Mouse (Mus musculus): Measurements from ENCODE around the gene Pltp. TPM values are rescaled to one million over a fixed set of nuclear protein-coding genes. Genes with fewer than 3 reads are reported as not detected.

Gene Pltp
- 5.5 TPM for total RNA-seq (2023)

GRCm38 (mm10) chr2:164857101-164857821 is at the start of gene Pltp:
TSS of gene Pltp (minus strand) at chr2:164857711.

GRCm38 (mm10) chr2:164879228-164879567 is 21.7 kb upstream of the Pltp start, which contains the start of gene Pcif1:
TSS of gene Pcif1 (plus strand) at chr2:164879304.

GRCm38 (mm10) chr2:164833314-164833959 is 24.1 kb downstream of the Pltp start, which contains the start of gene Neurl2:
TSS of gene Neurl2 (minus strand) at chr2:164833456.

GRCm38 (mm10) chr2:164832748-164833301 is 24.7 kb downstream of the Pltp start, which contains the start of gene Ctsa:
TSS of gene Ctsa (plus strand) at chr2:164832873.

GRCm38 (mm10) chr2:164828437-164828836 is 29.1 kb downstream of the Pltp start, which contains the start of gene Spata25:
TSS of gene Spata25 (minus strand) at chr2:164828537.

DNA sequence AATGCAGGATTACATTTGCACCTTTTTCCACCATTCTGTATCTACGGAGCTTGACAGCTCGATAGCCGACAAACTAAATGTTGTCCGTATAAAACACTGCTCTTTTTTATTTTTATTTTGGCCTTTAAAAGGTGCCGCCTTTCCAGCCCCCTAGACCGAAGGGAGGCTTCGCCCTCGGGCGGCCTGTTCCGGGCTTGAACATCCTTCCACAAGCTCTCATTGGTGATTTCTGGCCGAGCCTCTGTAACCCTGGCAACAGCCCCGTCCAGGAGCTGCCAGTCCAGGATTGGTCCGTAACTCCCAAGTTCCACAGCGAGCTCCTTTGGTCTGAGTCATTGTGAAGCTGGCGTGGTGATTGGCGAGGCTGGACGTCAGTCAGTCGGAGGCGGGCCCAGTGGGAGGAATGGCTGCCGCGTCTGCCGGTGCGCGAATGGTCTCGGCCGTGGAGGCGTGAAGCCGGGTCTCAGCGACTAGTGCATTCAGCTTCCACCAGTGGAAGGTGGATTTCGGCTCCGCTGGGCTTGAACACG is 34.8 kb downstream of the Pltp start, which contains the start of gene Zswim1:
Zswim1 (plus strand) TSS at position 51 of the 530 bp plus-strand sequence.

DNA sequence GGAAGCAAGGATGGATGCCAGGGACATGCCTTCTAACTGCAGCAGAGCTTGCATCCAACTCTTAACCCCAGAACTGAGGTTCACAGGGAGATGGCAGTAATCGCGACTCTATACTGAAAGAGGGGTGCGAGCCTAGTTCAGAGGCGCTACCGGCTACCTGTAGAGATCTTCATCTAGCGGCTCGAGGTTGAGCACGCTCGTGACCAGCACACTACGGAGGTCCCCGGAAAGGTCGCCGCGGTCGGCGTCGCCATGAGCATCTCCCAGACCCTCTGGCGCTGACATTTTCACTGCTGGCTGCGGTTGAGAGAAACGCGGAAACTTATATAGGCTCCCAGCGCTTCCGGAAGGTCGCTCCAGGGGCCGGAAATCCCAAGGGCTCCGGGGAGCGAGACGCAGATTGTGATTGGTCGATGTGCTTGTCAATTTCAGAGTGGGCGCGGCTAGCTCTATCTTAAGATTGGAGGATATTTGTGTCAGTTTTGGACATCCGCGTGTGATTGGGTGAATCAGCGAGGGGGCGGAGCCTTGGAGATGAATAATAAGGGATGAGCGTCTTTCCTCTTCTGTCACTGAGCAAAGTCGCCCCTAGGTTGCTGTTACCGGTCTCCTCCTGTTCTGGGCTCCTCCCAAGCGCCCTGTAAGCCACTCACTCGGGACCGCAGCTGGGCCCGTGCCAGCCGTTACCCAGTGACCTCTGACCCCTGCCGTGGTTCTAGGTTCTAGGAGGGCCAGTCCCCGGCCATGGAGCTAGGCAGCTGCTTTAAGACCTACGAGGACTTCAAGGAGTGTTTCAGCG is 52.8 kb downstream of the Pltp start, which contains the start of the genes Acot8 and Zswim3:
Acot8 (minus strand) TSS at position 350 of the 799 bp plus-strand sequence.
Zswim3 (plus strand) TSS at position 566 of the 799 bp plus-strand sequence.

Other genes with a start within 250 kb of the Pltp start
- gene Wfdc6b, start 244.2 kb downstream of the Pltp start, total RNA-seq (2023) = not detected
- gene Wfdc8, start 244.1 kb downstream of the Pltp start, total RNA-seq (2023) = not detected
- not detected for gene Wfdc16, start 218.9 kb downstream of the Pltp start, total RNA-seq (2023)
- not detected for gene Wfdc10, start 201.7 kb downstream of the Pltp start, total RNA-seq (2023)
- not detected for gene Wfdc9, start 201.1 kb downstream of the Pltp start, total RNA-seq (2023)
- gene Wfdc11, start 183.6 kb downstream of the Pltp start, total RNA-seq (2023) = not detected
- not detected for gene Wfdc13, start 172.6 kb downstream of the Pltp start, total RNA-seq (2023)
- gene Spint4, start 159.2 kb downstream of the Pltp start, total RNA-seq (2023) = not detected
- gene Spint5, start 142.4 kb downstream of the Pltp start, total RNA-seq (2023) = not detected
- gene Wfdc3, start 111.8 kb downstream of the Pltp start, total RNA-seq (2023) = not detected
- gene Dnttip1, start 111.7 kb downstream of the Pltp start, total RNA-seq (2023) = 43.0 TPM
- not detected for gene Ube2c, start 87.8 kb downstream of the Pltp start, total RNA-seq (2023)
- not detected for gene Tnnc2, start 77.7 kb downstream of the Pltp start, total RNA-seq (2023)
- 0.70 TPM for gene Snx21, start 71.9 kb downstream of the Pltp start, total RNA-seq (2023)
- gene Acot8, start 52.8 kb downstream of the Pltp start, total RNA-seq (2023) = 60.3 TPM
- gene Zswim3, start 52.6 kb downstream of the Pltp start, total RNA-seq (2023) = 3.5 TPM
- 7.7 TPM for gene Zswim1, start 35.0 kb downstream of the Pltp start, total RNA-seq (2023)
- gene Spata25, start 29.2 kb downstream of the Pltp start, total RNA-seq (2023) = not detected
- 133 TPM for gene Ctsa, start 24.8 kb downstream of the Pltp start, total RNA-seq (2023)
- 1.7 TPM for gene Neurl2, start 24.3 kb downstream of the Pltp start, total RNA-seq (2023)
- gene Pcif1, start 21.6 kb upstream of the Pltp start, total RNA-seq (2023) = 117 TPM
- 54.1 TPM for gene Zfp335, start 54.0 kb upstream of the Pltp start, total RNA-seq (2023)
- gene Mmp9, start 83.1 kb upstream of the Pltp start, total RNA-seq (2023) = 1.3 TPM
- gene Slc12a5, start 103.1 kb upstream of the Pltp start, total RNA-seq (2023) = 0.46 TPM
- gene Ncoa5, start 177.2 kb upstream of the Pltp start, total RNA-seq (2023) = 44.8 TPM
- gene Cd40, start 197.9 kb upstream of the Pltp start, total RNA-seq (2023) = 11.4 TPM
- gene 1700025C18Rik, start 233.0 kb upstream of the Pltp start, total RNA-seq (2023) = not detected

Measured in CD8-positive naive resting alpha-beta T cell, adult 57 days (primary cell).